Mouse (Mus musculus): ENCODE results near the gene Clec16a.

Clec16a gene

DNA sequence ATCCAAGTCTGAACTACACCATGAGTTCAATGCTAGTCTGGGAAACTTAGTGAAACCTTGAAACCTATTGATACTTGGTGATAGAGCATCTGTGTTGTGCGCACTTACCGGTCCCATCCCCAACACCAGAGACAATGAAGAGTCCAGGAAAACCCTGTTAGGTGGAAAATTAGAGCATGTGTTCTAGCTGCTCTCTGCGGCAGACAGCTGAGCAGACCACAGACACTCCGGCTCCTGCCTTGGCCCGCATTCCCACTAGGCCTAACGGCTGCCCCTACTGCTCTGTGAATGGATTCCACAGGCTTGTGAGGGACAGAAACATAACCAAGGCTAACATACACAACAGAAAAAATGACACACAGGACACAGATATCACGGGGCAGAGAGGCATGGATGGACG is 228.4 kb downstream of the Clec16a start:
- DNase-seq: no peak

- DNase-seq: no peak
Observed at GRCm38 (mm10) chr16:10774726-10775125, 229.6 kb downstream of the Clec16a start.

- no peak for DNase-seq
Observed at GRCm38 (mm10) chr16:10776322-10776721, 231.2 kb downstream of the Clec16a start.

- no peak for DNase-seq
Observed at GRCm38 (mm10) chr16:10777579-10778160, 232.5 kb downstream of the Clec16a start.

DNA sequence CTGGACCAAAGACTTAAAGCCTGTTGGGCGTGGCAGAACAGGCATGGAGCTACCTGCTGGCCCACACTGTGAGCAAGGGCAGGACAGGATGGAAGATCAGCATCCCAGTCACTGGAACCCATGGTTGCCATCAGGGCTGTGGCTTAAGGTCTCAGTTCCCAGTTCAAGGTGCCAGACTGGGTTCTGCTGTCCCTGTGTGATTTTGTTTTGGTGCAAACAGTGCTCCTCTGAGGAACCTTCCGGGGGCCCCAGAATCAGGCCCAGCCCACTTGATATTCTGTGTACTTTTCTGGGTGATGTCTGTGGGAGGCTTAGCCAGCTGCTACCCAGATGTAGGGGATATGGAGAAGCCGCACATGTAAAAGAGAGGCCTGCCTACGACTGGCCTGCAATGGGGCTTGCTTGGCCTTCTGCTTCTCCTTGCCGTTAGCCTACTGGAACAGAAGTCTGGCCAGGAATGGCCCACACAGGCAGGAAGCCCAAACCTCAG is 235.5 kb downstream of the Clec16a start:
- DNase-seq: peak; percentile 45

DNA sequence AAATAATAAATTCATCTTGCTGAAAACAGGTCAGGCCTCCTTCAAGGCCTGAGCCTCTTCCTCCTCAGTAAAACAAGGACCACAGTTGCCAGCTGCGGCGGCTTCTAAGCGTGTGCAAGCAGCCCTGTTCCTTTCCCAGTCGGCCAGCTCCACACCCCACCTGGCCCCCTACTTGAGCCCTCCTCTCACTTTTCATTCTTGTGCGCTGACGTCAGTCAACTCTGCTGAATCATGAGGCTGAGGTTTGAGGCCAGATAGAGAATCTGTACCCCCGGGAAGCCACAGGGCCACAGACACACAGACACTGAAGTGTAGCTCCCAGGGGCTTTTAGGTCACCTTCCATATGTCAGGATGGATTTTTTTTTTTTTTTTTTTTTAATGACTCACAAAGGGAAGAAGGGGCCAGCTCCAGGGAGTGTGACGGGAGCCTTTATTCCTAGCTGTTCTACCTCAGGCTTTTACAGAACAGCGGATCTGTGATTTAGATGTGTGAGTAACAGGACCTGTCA is 236.8 kb downstream of the Clec16a start:
- DNase-seq: peak; percentile 76

- peak; percentile 47 for DNase-seq
Observed at GRCm38 (mm10) chr16:10782377-10783151, 237.4 kb downstream of the Clec16a start.

- peak; percentile 45 for DNase-seq
Observed at GRCm38 (mm10) chr16:10783152-10783434, 238.0 kb downstream of the Clec16a start.

GRCm38 (mm10) chr16:10783451-10783850 is 238.3 kb downstream of the Clec16a start:
- DNase-seq: no peak

- peak; percentile 67 for DNase-seq
Observed at GRCm38 (mm10) chr16:10783883-10784792, 239.0 kb downstream of the Clec16a start.

- DNase-seq: peak; percentile 99
Observed at GRCm38 (mm10) chr16:10784793-10785370, 239.7 kb downstream of the Clec16a start.

- DNase-seq: peak; percentile 97
Observed at GRCm38 (mm10) chr16:10785371-10786231, 240.5 kb downstream of the Clec16a start, which contains the start of gene Socs1. Gene Socs1, minus strand, starts transcription at chr16:10785536.

- peak; percentile 93 for DNase-seq
Observed at GRCm38 (mm10) chr16:10786288-10786687, 241.1 kb downstream of the Clec16a start.

- DNase-seq: peak; percentile 36
Observed at GRCm38 (mm10) chr16:10786782-10787547, 241.8 kb downstream of the Clec16a start.

GRCm38 (mm10) chr16:10787548-10788058 is 242.5 kb downstream of the Clec16a start:
- DNase-seq: no peak

DNA sequence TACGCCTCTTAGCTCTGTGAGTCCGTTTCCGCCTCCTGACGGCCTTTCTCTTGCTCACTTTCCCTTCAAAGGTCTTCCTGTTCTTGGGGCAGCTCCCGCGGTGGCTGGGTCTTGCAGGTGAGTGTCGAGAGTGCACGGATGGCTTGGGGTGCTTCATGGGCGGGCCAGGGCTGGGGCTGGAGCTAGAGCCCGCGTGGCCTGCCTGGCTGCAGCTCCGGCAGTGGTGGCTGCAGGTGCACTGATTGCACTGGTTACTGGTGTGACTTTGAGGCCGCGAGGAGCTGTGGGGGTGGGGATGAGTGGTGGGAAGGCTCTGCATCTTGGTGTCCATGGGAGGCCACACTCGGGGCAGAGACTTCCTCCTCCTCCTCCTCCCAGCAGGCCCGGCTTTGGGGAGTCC is 243.1 kb downstream of the Clec16a start, which contains the start of gene Tnp2:
Tnp2 (minus strand) TSS at position 390 of the 400 bp plus-strand sequence.
- peak; percentile 72 for DNase-seq

DNA sequence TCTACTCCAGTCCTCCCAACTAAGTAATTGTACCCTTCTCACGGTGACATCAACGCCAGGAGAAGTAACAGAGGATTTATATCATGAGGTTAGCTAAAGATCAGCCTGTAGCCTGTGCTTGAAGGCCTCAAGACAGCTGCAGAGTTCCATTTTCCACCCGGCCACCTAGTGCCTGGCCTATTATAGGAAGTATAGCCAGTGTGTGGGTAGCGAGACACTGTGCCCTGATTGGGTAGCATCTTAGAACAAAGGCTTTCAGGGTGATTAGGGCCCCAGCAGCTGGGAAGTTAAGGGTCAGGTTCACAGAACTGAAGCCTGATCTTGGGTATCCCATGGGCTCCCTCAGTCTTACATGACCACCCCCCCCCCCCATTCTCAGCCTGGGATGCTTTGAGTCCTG is 243.7 kb downstream of the Clec16a start:
- DNase-seq: no peak

DNA sequence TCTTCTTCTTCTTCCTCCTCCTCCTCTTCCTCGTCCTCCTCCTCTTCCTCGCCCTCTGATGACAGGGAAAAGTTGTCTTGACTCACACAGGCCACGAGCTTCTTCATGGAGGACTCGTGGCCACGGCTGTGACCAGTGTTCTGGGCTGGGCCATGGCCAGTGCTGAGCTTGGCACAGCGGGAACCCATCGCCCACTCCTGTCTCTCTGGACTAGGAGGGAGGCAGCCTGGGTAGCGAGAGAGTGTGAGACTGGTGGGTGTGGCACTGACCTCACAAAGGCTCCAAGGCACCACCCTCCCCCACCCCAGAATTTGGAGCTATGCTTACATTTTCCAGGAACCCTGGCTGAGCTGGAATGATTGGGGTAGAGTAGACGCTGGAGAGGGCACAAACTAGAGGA is 245.6 kb downstream of the Clec16a start, which contains the start of gene Prm3:
Prm3 (minus strand) TSS at position 213 of the 400 bp plus-strand sequence.
- DNase-seq: no peak

All from thymus, postnatal 14 days (tissue).